In genomic region chr11:11937340-11938030, GRCm38 (mm10) we compare ENCODE assay signal across 17 mouse cellular contexts. TPM values are rescaled to one million over a fixed set of nuclear protein-coding genes. Genes with fewer than 3 reads are reported as not detected.
DNase-seq lines count a peak whose midpoint lies in the region; ATAC-seq and TF ChIP-seq lines count a peak whose summit lies in the region.
"Had no signal": no experiment of that assay in that cellular context is flagged by ENCODE, and none has a peak within 500 bp of the region (broad histone marks: within the 10 kb centered on the region; RNA-seq: fewer than 3 reads in every experiment).

No protein-coding gene starts in this region.

- 33% methylated on average over 10 of the region's 10 CpGs for WGBS in liver, adult 2 months
- whole genome bisulfite sequencing in embryonic facial prominence, embryonic 14.5 days, result 65% methylated on average over 10 of the region's 10 CpGs
- 67% methylated on average over 10 of the region's 10 CpGs for WGBS in liver, embryonic 14.5 days (ENCODE audit: insufficient replicate concordance)
- WGBS in hindbrain, postnatal 0 days, result 88% methylated on average over 10 of the region's 10 CpGs

- TF ChIP-seq CTCF in liver, adult 2 months (IDR thresholded peaks at IDR 0.05; ENCODE audit: low read depth, low read length), result no peak
- no peak for TF ChIP-seq CTCF in liver, embryonic 14.5 days (IDR thresholded peaks at IDR 0.05; ENCODE audit: low read depth)
- TF ChIP-seq CTCF in hindbrain, postnatal 0 days (IDR thresholded peaks at IDR 0.05; ENCODE audit: low read depth), result no peak

- H3K9ac ChIP-seq in liver, adult 2 months (ENCODE audit: low read depth, low read length), result peak overlapping the region; percentile 17
- H3K9ac ChIP-seq in embryonic facial prominence, embryonic 14.5 days (ENCODE audit: low read depth, low read length), result no peak overlapping the region
- H3K9ac ChIP-seq in liver, embryonic 14.5 days (replicated peaks), result no peak overlapping the region
- no peak overlapping the region for H3K9ac ChIP-seq in hindbrain, postnatal 0 days (replicated peaks; ENCODE audit: low read length)
- H3K9ac ChIP-seq: forebrain, embryonic 15.5 days; midbrain, embryonic 12.5 days; neural tube, embryonic 15.5 days had no signal

- no peaks in the 10 kb centered on the region for H3K9me3 ChIP-seq in embryonic facial prominence, embryonic 14.5 days (ENCODE audit: control insufficient read depth, low read length)
- no peaks in the 10 kb centered on the region for H3K9me3 ChIP-seq in liver, embryonic 14.5 days (ENCODE audit: control insufficient read depth, low read length)
- H3K9me3 ChIP-seq in hindbrain, postnatal 0 days (ENCODE audit: low read length), result no peaks in the 10 kb centered on the region
- H3K9me3 ChIP-seq: forebrain, embryonic 15.5 days; G1E; hindbrain, embryonic 10.5 days; midbrain, embryonic 12.5 days; neural tube, embryonic 15.5 days had no signal

- no peak for TF ChIP-seq EP300 in liver, embryonic 14.5 days (IDR thresholded peaks at IDR 0.05; ENCODE audit: low read depth)

- H3K4me3 ChIP-seq in liver, adult 2 months (ENCODE audit: insufficient read depth, low read depth, low read length), result no peak overlapping the region
- H3K4me3 ChIP-seq in embryonic facial prominence, embryonic 14.5 days (ENCODE audit: low read depth, low read length), result no peak overlapping the region
- no peak overlapping the region for H3K4me3 ChIP-seq in liver, embryonic 14.5 days (ENCODE audit: insufficient read depth in 1 of 2, low read depth in 2 of 2, low read length in 2 of 2)
- no peak overlapping the region for H3K4me3 ChIP-seq in hindbrain, postnatal 0 days (ENCODE audit: low read length)
- H3K4me3 ChIP-seq: forebrain, embryonic 15.5 days; hindbrain, embryonic 10.5 days; midbrain, embryonic 12.5 days; neural tube, embryonic 15.5 days had no signal

- TF ChIP-seq POLR2A in liver, adult 2 months (IDR thresholded peaks at IDR 0.05; ENCODE audit: extremely low read depth, insufficient read depth, low read length), result no peak

- H3K27ac ChIP-seq in liver, adult 2 months (replicated peaks; ENCODE audit: insufficient read depth, low read depth, low read length), result peak overlapping the region; percentile 80
- peak overlapping the region; percentile 33; the same call in 1 of the 2 replicates for H3K27ac ChIP-seq in embryonic facial prominence, embryonic 14.5 days (replicated peaks; ENCODE audit: low read depth, low read length)
- H3K27ac ChIP-seq in liver, embryonic 14.5 days, result no peak overlapping the region
- H3K27ac ChIP-seq in hindbrain, postnatal 0 days, result no peak overlapping the region
- H3K27ac ChIP-seq: forebrain, embryonic 15.5 days; midbrain, embryonic 12.5 days; neural tube, embryonic 15.5 days had no signal

- intact Hi-C loops in heart, postnatal 25 days (cut with DNase I), result no loop called here

- DNase-seq in heart, adult 11 months, result peak; percentile 87
- DNase-seq in heart, postnatal 25 days (ENCODE audit: low spot score), result no peak
- DNase-seq in liver, adult 2 months (ENCODE audit: extremely low read depth, low read depth, low spot score), result peak; percentile 87
- no peak for DNase-seq in liver
- peak; percentile 84 for DNase-seq in embryonic facial prominence, embryonic 14.5 days (ENCODE audit: low spot score)
- DNase-seq in liver, embryonic 14.5 days (ENCODE audit: low read depth in 3 of 3, low spot score in 3 of 3), result no peak
- DNase-seq in adrenal gland, adult (ENCODE audit: inconsistent age in 2 of 2, low spot score in 1 of 2), result no peak
- no peak for DNase-seq in hindbrain, postnatal 0 days (ENCODE audit: low spot score)
- DNase-seq: adrenal gland, adult 8-10 months; cerebellum, adult 2 months; kidney, postnatal 10 days; lung, postnatal 4 days had no signal

- no peaks in the 10 kb centered on the region for H3K79me2 ChIP-seq in liver, adult 2 months (ENCODE audit: control insufficient read depth, insufficient read depth, low read length)

- peak; percentile 81 for ATAC-seq in embryonic facial prominence, embryonic 14.5 days (ENCODE audit: low read depth)
- 0 out of 2 replicates have a peak, but pooled peaks have one; percentile 10 for ATAC-seq in liver, embryonic 14.5 days (ENCODE audit: insufficient read depth)
- no peak for ATAC-seq in hindbrain, postnatal 0 days
- ATAC-seq: forebrain, embryonic 15.5 days had no signal

- no peaks in the 10 kb centered on the region for H3K36me3 ChIP-seq in liver, adult 2 months (ENCODE audit: control insufficient read depth, insufficient read depth, low read length)
- H3K36me3 ChIP-seq in embryonic facial prominence, embryonic 14.5 days (ENCODE audit: control insufficient read depth, insufficient read depth, low read length), result peaks cover 91% of the 10 kb centered on the region
- H3K36me3 ChIP-seq in liver, embryonic 14.5 days (replicated peaks; ENCODE audit: control insufficient read depth, insufficient read depth, low read depth), result peaks cover 8% of the 10 kb centered on the region
- H3K36me3 ChIP-seq in hindbrain, postnatal 0 days (ENCODE audit: insufficient read depth, low read length), result peaks cover 21% of the 10 kb centered on the region
- H3K36me3 ChIP-seq: forebrain, embryonic 15.5 days; G1E had no signal

- peaks cover 20% of the 10 kb centered on the region for H3K4me1 ChIP-seq in liver, adult 2 months (ENCODE audit: control insufficient read depth, insufficient read depth, low read length)
- H3K4me1 ChIP-seq in embryonic facial prominence, embryonic 14.5 days (ENCODE audit: control insufficient read depth, insufficient read depth, low read length), result 0 out of 2 replicates have a peak, but pooled peaks cover 4% of the 10 kb centered on the region
- H3K4me1 ChIP-seq in liver, embryonic 14.5 days (replicated peaks; ENCODE audit: control insufficient read depth in 2 of 2, insufficient read depth in 2 of 2, low read length in 1 of 2), result peaks cover 0 to 13% of the 10 kb centered on the region in 2 experiments; a peak in 2 of 4 replicates
- no peaks in the 10 kb centered on the region for H3K4me1 ChIP-seq in hindbrain, postnatal 0 days (ENCODE audit: insufficient read depth, low read length)
- H3K4me1 ChIP-seq: forebrain, embryonic 15.5 days; neural tube, embryonic 15.5 days had no signal

- H3K4me2 ChIP-seq in embryonic facial prominence, embryonic 14.5 days (ENCODE audit: low read depth, low read length), result no peak overlapping the region
- no peak overlapping the region for H3K4me2 ChIP-seq in liver, embryonic 14.5 days (ENCODE audit: low read depth)
- no peak overlapping the region for H3K4me2 ChIP-seq in hindbrain, postnatal 0 days (ENCODE audit: low read depth, low read length)
- H3K4me2 ChIP-seq: forebrain, embryonic 15.5 days; midbrain, embryonic 12.5 days; neural tube, embryonic 15.5 days had no signal

- no peaks in the 10 kb centered on the region for H3K27me3 ChIP-seq in liver, adult 2 months (ENCODE audit: control insufficient read depth, insufficient read depth, low read length)
- H3K27me3 ChIP-seq in embryonic facial prominence, embryonic 14.5 days (replicated peaks; ENCODE audit: control insufficient read depth, insufficient read depth, low read length), result no peaks in the 10 kb centered on the region
- no peaks in the 10 kb centered on the region for H3K27me3 ChIP-seq in liver, embryonic 14.5 days (ENCODE audit: control insufficient read depth, insufficient read depth, low read length)
- H3K27me3 ChIP-seq in hindbrain, postnatal 0 days (ENCODE audit: insufficient read depth, low read length), result no peaks in the 10 kb centered on the region
- H3K27me3 ChIP-seq: forebrain, embryonic 15.5 days; midbrain, embryonic 12.5 days; neural tube, embryonic 15.5 days had no signal

RNA-seq across cellular contexts. Expression of gene Ddc, which starts 39.5 kb away (rescaled TPM):
- 1 to 10 TPM; 2.5 TPM for total RNA-seq in heart, postnatal 25 days (2021)
- total RNA-seq in liver, adult 2 months (2014; rRNA removed), result 56.4 and 67.3 TPM in 2 replicates
- polyA plus RNA-seq in liver, adult 2 months (2012; rRNA removed), result 75.7 and 82.3 TPM in 2 replicates
- 32.5 and 48.4 TPM in 2 replicates for polyA plus RNA-seq in embryonic facial prominence, embryonic 14.5 days (2014; fragmentation: Nextera tagmentation; extraction: Ambion mirVana)
- 3.0 and 4.3 TPM in 2 replicates for polyA plus RNA-seq in liver, embryonic 14.5 days (2012; rRNA removed)
- polyA plus RNA-seq in liver, embryonic 14.5 days (2014; fragmentation: Nextera tagmentation; extraction: Ambion mirVana), result 7.4 and 8.2 TPM in 2 replicates
- 11.4 and 13.7 TPM in 2 replicates for total RNA-seq in hindbrain, postnatal 0 days (2014; rRNA removed)
- polyA plus RNA-seq in hindbrain, postnatal 0 days (2015; fragmentation: Nextera tagmentation; extraction: Ambion mirVana), result 15.4 and 20.5 TPM in 2 replicates

Comparison
In these comparisons a context has a peak if more than half of its experiments do, and no peak if none do; other contexts are left out.
1. DNase-seq: peak in heart, adult 11 months (single experiment), liver, adult 2 months (single experiment) and embryonic facial prominence, embryonic 14.5 days (single experiment); none in heart, postnatal 25 days (single experiment), liver (single experiment), liver, embryonic 14.5 days (0 of 3), adrenal gland, adult (0 of 2) and hindbrain, postnatal 0 days (single experiment).
2. H3K27ac ChIP-seq: peak in liver, adult 2 months (single experiment) and embryonic facial prominence, embryonic 14.5 days (single experiment); none in liver, embryonic 14.5 days (single experiment) and hindbrain, postnatal 0 days (single experiment).